Mouse (Mus musculus) right cerebral cortex, adult 18-20 months (tissue): ENCODE results near the gene Mga.

Source experiments
- DNase-seq: peaks from one replicate; pipeline ENCODE4 v3.0.0; 2022; ENCODE audit warnings: mixed read lengths

Gene Mga

GRCm38 (mm10) chr2:119988952-119989351 is 91.9 kb downstream of the Mga start:
- no peak for DNase-seq

GRCm38 (mm10) chr2:119990881-119991280 is 93.9 kb downstream of the Mga start:
- DNase-seq: no peak

GRCm38 (mm10) chr2:119992349-119992748 is 95.3 kb downstream of the Mga start:
- no peak for DNase-seq

DNA sequence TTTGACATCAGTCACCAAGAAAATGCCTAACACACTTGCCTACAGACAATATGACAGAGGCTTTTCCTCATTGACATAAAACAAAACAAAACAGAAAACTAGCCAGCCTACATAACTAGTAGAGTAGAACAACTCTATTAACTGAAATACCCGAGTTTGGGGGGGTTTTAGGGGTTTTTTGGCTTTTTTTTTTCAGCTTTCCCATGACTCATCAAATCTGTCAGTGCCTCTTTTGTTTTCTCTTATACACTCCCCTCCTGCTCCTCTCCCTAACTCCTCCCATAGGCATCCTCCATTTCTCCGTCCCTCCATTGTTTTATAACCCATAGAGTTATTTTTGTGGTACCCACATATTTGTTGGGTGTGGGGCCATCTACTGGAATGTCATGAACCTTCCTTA is 96.5 kb downstream of the Mga start:
- DNase-seq: no peak

DNA sequence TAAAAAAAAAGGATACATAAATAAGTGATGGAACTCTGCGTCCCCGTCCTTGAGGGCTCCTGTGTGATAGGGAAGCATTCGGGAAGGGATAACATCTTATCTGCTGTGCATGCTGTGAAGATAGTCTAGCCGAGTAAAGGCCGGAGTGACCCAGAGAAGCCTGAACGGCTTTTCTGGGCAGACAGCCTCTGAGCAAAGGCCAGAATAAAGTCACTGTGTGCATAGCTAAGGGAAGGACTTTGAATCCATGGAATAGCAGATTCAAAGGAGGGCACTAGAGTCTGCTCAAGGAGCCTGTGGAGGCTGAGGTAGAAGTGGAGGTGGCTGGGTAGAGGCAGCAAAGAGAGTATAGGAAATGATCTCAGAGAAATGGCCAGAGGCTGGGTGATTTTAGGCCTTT is 97.8 kb downstream of the Mga start:
- DNase-seq: no peak

- peak; percentile 20 for DNase-seq
These were observed 98.6 kb downstream of the Mga start for GRCm38 (mm10) chr2:119995391-119996281.

- DNase-seq: no peak
These were observed 100.3 kb downstream of the Mga start for GRCm38 (mm10) chr2:119997354-119997753.

DNA sequence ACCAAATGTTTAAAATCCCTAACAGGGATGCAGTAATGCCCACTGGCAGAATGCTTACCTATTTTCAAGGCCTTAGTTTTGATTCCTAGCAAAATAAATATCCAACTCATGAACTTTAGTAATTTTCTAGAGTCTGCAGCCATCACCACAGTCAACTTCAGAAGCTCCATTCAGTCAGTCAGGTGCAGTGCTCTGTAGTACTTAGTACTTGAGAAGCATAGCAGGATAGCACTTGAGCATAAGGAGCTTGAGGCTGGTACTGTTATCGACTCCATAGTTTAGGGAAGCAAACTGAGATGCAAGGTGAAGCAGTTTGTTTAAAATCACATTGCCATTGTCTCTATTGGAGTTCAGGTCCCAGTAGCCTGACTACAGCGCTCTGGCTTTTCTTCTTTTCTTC is 102.7 kb downstream of the Mga start:
- DNase-seq: no peak

- no peak for DNase-seq
These were observed 104.0 kb downstream of the Mga start for GRCm38 (mm10) chr2:120000882-120001584.

DNA sequence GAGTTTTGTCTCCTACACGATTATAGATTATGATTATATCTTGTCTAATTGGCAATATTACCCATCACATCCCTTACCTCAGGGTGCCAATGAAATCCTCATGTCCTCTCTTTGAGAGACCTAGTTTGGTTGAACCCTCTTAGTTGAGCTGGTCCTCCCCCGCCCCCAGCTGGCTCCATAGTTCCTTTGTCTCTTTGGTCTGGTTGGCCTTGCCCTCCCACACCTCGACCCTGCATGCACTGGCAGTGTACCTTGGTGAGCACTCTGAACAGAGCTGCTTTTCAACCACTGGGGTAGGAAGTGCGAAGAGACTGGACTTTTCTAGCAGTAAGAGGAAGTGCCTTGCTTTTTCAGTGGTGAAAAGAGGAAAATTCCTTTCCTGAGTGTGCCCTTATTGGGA is 104.9 kb downstream of the Mga start:
- no peak for DNase-seq

GRCm38 (mm10) chr2:120003970-120004369 is 106.9 kb downstream of the Mga start:
- no peak for DNase-seq

GRCm38 (mm10) chr2:120006696-120007095 is 109.7 kb downstream of the Mga start:
- DNase-seq: no peak

- no peak for DNase-seq
These were observed 110.7 kb downstream of the Mga start for GRCm38 (mm10) chr2:120007680-120008210.

DNA sequence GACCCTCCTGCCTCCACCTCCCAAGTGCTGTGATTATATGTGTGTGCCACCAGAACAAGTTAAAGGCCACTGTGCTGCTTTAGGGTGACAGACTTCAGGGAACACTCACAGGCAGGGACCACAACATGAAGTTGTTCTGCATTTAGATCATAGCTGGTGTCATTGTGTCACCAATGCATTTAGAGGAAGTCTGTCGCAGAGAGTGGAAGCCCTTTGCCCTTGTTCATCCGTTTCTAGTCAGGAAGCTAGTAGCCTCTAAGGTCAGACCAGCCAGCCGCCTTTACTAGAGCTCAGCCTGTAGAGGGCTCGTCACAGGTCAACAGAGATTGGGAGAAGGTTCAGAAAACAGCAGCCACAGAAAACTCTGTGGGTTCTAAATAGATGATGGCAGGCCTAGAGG is 111.6 kb downstream of the Mga start:
- DNase-seq: no peak

DNA sequence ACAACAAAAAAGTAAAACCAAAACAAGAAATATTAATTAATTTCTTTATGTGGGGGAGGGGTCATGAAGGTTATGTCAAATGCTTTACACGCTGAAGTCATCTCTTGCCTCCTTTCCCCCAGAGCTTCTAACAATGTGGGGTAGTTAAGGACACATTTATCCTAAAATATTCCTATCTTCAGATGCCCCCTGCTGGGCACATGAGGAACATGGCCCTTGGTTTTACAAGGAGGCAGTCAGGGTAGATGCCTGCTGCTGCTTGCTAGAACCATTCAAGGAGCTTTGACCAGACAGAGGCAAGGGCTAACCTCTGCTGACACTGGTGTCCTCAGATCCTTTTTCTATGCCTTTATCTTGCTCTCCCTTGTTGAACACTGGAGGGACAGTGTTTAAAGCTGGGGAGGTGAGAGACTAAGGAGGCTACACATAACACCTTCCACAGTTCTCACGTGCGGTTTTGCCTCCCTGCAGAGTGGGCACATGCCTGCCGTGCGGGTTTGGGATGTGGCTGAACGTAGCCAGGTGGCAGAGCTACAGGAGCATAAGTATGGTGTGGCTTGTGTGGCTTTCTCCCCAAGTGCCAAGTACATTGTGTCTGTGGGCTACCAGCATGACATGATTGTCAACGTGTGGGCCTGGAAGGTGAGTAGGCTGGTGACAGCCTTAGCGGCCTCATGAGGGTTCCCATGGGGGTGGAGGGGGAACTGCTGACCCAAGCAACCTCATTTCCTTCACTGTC is 114.6 kb downstream of the Mga start:
- peak; percentile 64 for DNase-seq

GRCm38 (mm10) chr2:120012924-120013323 is 115.9 kb downstream of the Mga start:
- DNase-seq: no peak

GRCm38 (mm10) chr2:120013831-120014486 is 116.9 kb downstream of the Mga start:
- DNase-seq: no peak

GRCm38 (mm10) chr2:120015882-120016281 is 118.9 kb downstream of the Mga start:
- no peak for DNase-seq

GRCm38 (mm10) chr2:120017599-120017998 is 120.6 kb downstream of the Mga start:
- DNase-seq: no peak
